Mouse (Mus musculus): ENCODE measurements at regions not wholly inside any gene's neighbourhood (a gene's known extent, or its start where the extent isn't known, plus 50 kb on each side); places are given as distances from the start of the nearest gene placed in this dataset.

GRCm38 (mm10) chr8:26832546-26832945 is 144.6 kb upstream of the Zfp703 start:
- no peak overlapping the region for H3K4me2 ChIP-seq
- no peaks in the 10 kb centered on the region for H3K36me3 ChIP-seq (replicated peaks)
- no peak for ATAC-seq (ENCODE audit: low FRiP score)
- WGBS = 86% methylated on average over 3 of the region's 3 CpGs
- H3K27me3 ChIP-seq = peaks cover 17% of the 10 kb centered on the region; the same call in 1 of the 2 replicates
- H3K9me3 ChIP-seq = no peaks in the 10 kb centered on the region
- H3K4me1 ChIP-seq = peaks cover 13% of the 10 kb centered on the region
- H3K9ac ChIP-seq = no peak overlapping the region
- no peak overlapping the region for H3K4me3 ChIP-seq (replicated peaks)
- H3K27ac ChIP-seq = no peak overlapping the region

- H3K4me3 ChIP-seq (replicated peaks) = no peak overlapping the region
- H3K9me3 ChIP-seq = no peaks in the 10 kb centered on the region
- no peaks in the 10 kb centered on the region for H3K36me3 ChIP-seq (replicated peaks)
- 0 out of 2 replicates have a peak overlapping the region, but pooled peaks have one; percentile 42 for H3K27ac ChIP-seq
- no peak overlapping the region for H3K9ac ChIP-seq
- peaks cover 13% of the 10 kb centered on the region for H3K4me1 ChIP-seq
- no peak overlapping the region for H3K4me2 ChIP-seq
- 10% methylated on average over 4 of the region's 4 CpGs for WGBS
- ATAC-seq (ENCODE audit: low FRiP score) = peak; percentile 60; the same call in 1 of the 2 replicates
- H3K27me3 ChIP-seq = peaks cover 17% of the 10 kb centered on the region; the same call in 1 of the 2 replicates
Observed at GRCm38 (mm10) chr8:26833297-26833696, 143.8 kb upstream of the Zfp703 start.

GRCm38 (mm10) chr8:26833784-26834183 is 143.3 kb upstream of the Zfp703 start:
- ATAC-seq (ENCODE audit: low FRiP score) = no peak
- H3K9me3 ChIP-seq = no peaks in the 10 kb centered on the region
- no peaks in the 10 kb centered on the region for H3K36me3 ChIP-seq (replicated peaks)
- H3K4me1 ChIP-seq = peaks cover 13% of the 10 kb centered on the region
- WGBS = 71% methylated on average over 5 of the region's 5 CpGs
- peaks cover 17% of the 10 kb centered on the region; the same call in 1 of the 2 replicates for H3K27me3 ChIP-seq
- no peak overlapping the region for H3K27ac ChIP-seq
- no peak overlapping the region for H3K4me3 ChIP-seq (replicated peaks)
- no peak overlapping the region for H3K4me2 ChIP-seq
- no peak overlapping the region for H3K9ac ChIP-seq

- no peak for ATAC-seq (ENCODE audit: low FRiP score)
- WGBS = 84% methylated on average over 13 of the region's 13 CpGs
- H3K4me2 ChIP-seq = no peak overlapping the region
- H3K4me3 ChIP-seq (replicated peaks) = no peak overlapping the region
- no peaks in the 10 kb centered on the region for H3K9me3 ChIP-seq
- H3K27ac ChIP-seq = no peak overlapping the region
- peaks cover 13% of the 10 kb centered on the region for H3K4me1 ChIP-seq
- no peaks in the 10 kb centered on the region for H3K36me3 ChIP-seq (replicated peaks)
- H3K27me3 ChIP-seq = peaks cover 17% of the 10 kb centered on the region; the same call in 1 of the 2 replicates
- H3K9ac ChIP-seq = no peak overlapping the region
Observed at GRCm38 (mm10) chr8:26834604-26835003, 142.5 kb upstream of the Zfp703 start.

- H3K4me1 ChIP-seq = peaks cover 13% of the 10 kb centered on the region
- H3K27ac ChIP-seq = no peak overlapping the region
- no peaks in the 10 kb centered on the region for H3K9me3 ChIP-seq
- WGBS = 77% methylated on average over 8 of the region's 8 CpGs
- H3K36me3 ChIP-seq (replicated peaks) = no peaks in the 10 kb centered on the region
- H3K4me2 ChIP-seq = no peak overlapping the region
- no peak overlapping the region for H3K9ac ChIP-seq
- ATAC-seq (ENCODE audit: low FRiP score) = no peak
- H3K27me3 ChIP-seq = peaks cover 17% of the 10 kb centered on the region; the same call in 1 of the 2 replicates
- H3K4me3 ChIP-seq (replicated peaks) = no peak overlapping the region
Observed at GRCm38 (mm10) chr8:26835076-26835475, 142.0 kb upstream of the Zfp703 start.

- peaks cover 14% of the 10 kb centered on the region for H3K4me1 ChIP-seq
- 81% methylated on average over 6 of the region's 6 CpGs for whole genome bisulfite sequencing
- H3K36me3 ChIP-seq (replicated peaks) = no peaks in the 10 kb centered on the region
- no peak overlapping the region for H3K4me3 ChIP-seq (replicated peaks)
- H3K9ac ChIP-seq = no peak overlapping the region
- H3K27ac ChIP-seq = no peak overlapping the region
- no peak overlapping the region for H3K4me2 ChIP-seq
- no peaks in the 10 kb centered on the region for H3K9me3 ChIP-seq
- peaks cover 13% of the 10 kb centered on the region; the same call in 1 of the 2 replicates for H3K27me3 ChIP-seq
- ATAC-seq (ENCODE audit: low FRiP score) = no peak
Observed at GRCm38 (mm10) chr8:26835616-26836015, 141.5 kb upstream of the Zfp703 start.

GRCm38 (mm10) chr8:26836552-26836951 is 140.6 kb upstream of the Zfp703 start:
- no peak overlapping the region for H3K9ac ChIP-seq

GRCm38 (mm10) chr8:26840286-26840685 is 136.8 kb upstream of the Zfp703 start:
- Histone ChIP-seq H3K27ac (no peak overlapping the region), H3K4me3 (replicated peaks) (no peak overlapping the region), H3K36me3 (replicated peaks) (no peaks in the 10 kb centered on the region), H3K4me2 (no peak overlapping the region), H3K9ac (no peak overlapping the region), H3K4me1 (peaks cover 9% of the 10 kb centered on the region), H3K27me3 (0 out of 2 replicates have a peak, but pooled peaks cover 3% of the 10 kb centered on the region), H3K9me3 (no peaks in the 10 kb centered on the region)
- ATAC-seq (ENCODE audit: low FRiP score) = no peak
- 49% methylated on average over 2 of the region's 2 CpGs for WGBS

More at GRCm38 (mm10) chr8:26836552-26836951, 140.6 kb upstream of the Zfp703 start:
- H3K4me1 ChIP-seq = peaks cover 21% of the 10 kb centered on the region
- ATAC-seq (ENCODE audit: low FRiP score) = no peak
- no peaks in the 10 kb centered on the region for H3K36me3 ChIP-seq (replicated peaks)
- no peak overlapping the region for H3K27ac ChIP-seq
- peaks cover 15% of the 10 kb centered on the region; the same call in 1 of the 2 replicates for H3K27me3 ChIP-seq
- H3K4me2 ChIP-seq = no peak overlapping the region
- H3K4me3 ChIP-seq (replicated peaks) = no peak overlapping the region
- WGBS = 89% methylated on average over 7 of the region's 7 CpGs
- H3K9me3 ChIP-seq = no peaks in the 10 kb centered on the region

GRCm38 (mm10) chr8:26840745-26841680 is 136.1 kb upstream of the Zfp703 start:
- no peak for ATAC-seq (ENCODE audit: low FRiP score)
- no peak overlapping the region for H3K27ac ChIP-seq
- WGBS = 64% methylated on average over 12 of the region's 12 CpGs
- 0 out of 2 replicates have a peak, but pooled peaks cover 3% of the 10 kb centered on the region for H3K27me3 ChIP-seq
- H3K36me3 ChIP-seq (replicated peaks) = no peaks in the 10 kb centered on the region
- no peak overlapping the region for H3K4me3 ChIP-seq (replicated peaks)
- no peak overlapping the region for H3K4me2 ChIP-seq
- no peaks in the 10 kb centered on the region for H3K9me3 ChIP-seq
- H3K4me1 ChIP-seq = peaks cover 13% of the 10 kb centered on the region
- H3K9ac ChIP-seq = no peak overlapping the region

GRCm38 (mm10) chr8:26843714-26844113 is 133.4 kb upstream of the Zfp703 start:
- ATAC-seq (ENCODE audit: low FRiP score) = no peak
- H3K4me1 ChIP-seq = peaks cover 13% of the 10 kb centered on the region
- H3K9me3 ChIP-seq = no peaks in the 10 kb centered on the region

GRCm38 (mm10) chr8:26844132-26844808 is 132.9 kb upstream of the Zfp703 start:
- H3K4me3 ChIP-seq (replicated peaks) = no peak overlapping the region
- peaks cover 13% of the 10 kb centered on the region for H3K4me1 ChIP-seq
- H3K27me3 ChIP-seq = 0 out of 2 replicates have a peak, but pooled peaks cover 3% of the 10 kb centered on the region
- H3K9me3 ChIP-seq = no peaks in the 10 kb centered on the region
- H3K36me3 ChIP-seq (replicated peaks) = no peaks in the 10 kb centered on the region
- no peak overlapping the region for H3K27ac ChIP-seq
- H3K9ac ChIP-seq = no peak overlapping the region
- ATAC-seq (ENCODE audit: low FRiP score) = no peak
- no peak overlapping the region for H3K4me2 ChIP-seq
- 71% methylated on average over 8 of the region's 8 CpGs for WGBS

More at GRCm38 (mm10) chr8:26843714-26844113, 133.4 kb upstream of the Zfp703 start:
- H3K9ac ChIP-seq = no peak overlapping the region
- WGBS = 69% methylated on average over 6 of the region's 6 CpGs
- no peak overlapping the region for H3K4me2 ChIP-seq
- H3K36me3 ChIP-seq (replicated peaks) = no peaks in the 10 kb centered on the region
- H3K27me3 ChIP-seq = 0 out of 2 replicates have a peak, but pooled peaks cover 3% of the 10 kb centered on the region
- H3K27ac ChIP-seq = no peak overlapping the region
- H3K4me3 ChIP-seq (replicated peaks) = no peak overlapping the region

- Histone ChIP-seq H3K9ac (no peak overlapping the region), H3K36me3 (replicated peaks) (no peaks in the 10 kb centered on the region), H3K4me3 (replicated peaks) (no peak overlapping the region), H3K27ac (no peak overlapping the region), H3K4me2 (no peak overlapping the region), H3K27me3 (0 out of 2 replicates have a peak, but pooled peaks cover 3% of the 10 kb centered on the region), H3K4me1 (peaks cover 13% of the 10 kb centered on the region), H3K9me3 (no peaks in the 10 kb centered on the region)
- WGBS = 88% methylated on average over 6 of the region's 6 CpGs
- no peak for ATAC-seq (ENCODE audit: low FRiP score)
Observed at GRCm38 (mm10) chr8:26844809-26845143, 132.3 kb upstream of the Zfp703 start.

Data from forebrain, embryonic 12.5 days (tissue).